Mouse (Mus musculus) forebrain, postnatal 0 days (tissue): Measurements from ENCODE around the gene Abr. TPM values are rescaled to one million over a fixed set of nuclear protein-coding genes. Genes with fewer than 3 reads are reported as not detected.

Experiments
- ATAC-seq: fragments of 200-750 bp; cut with Nextera tagmentation; 2 replicates; pipeline ENCODE4 v1.8.0; 2017; ENCODE audit warnings: mild to moderate bottlenecking, moderate library complexity
- DNase-seq: peaks from one replicate; pipeline ENCODE4 v3.0.0-alpha.2; 2015
- H3K27ac ChIP-seq: fragments of 300-500 bp; sonication (generic); 2 replicates; pipeline ENCODE4 v1.5.1; 2014; ENCODE audit warnings: low read depth, mild to moderate bottlenecking, antibody characterized with exemption, low read length, moderate library complexity, mixed read lengths
- H3K27me3 ChIP-seq: fragments of 300-500 bp; sonication (generic); 2 replicates; pipeline ENCODE4 v1.6.1; 2014; ENCODE audit warnings: mild to moderate bottlenecking, low read length, mixed read lengths; ENCODE audit not compliant: insufficient read depth
- H3K36me3 ChIP-seq: fragments of 300-500 bp; sonication (generic); 2 replicates; pipeline ENCODE4 v1.6.1; 2014; ENCODE audit warnings: mild to moderate bottlenecking, moderate library complexity; ENCODE audit not compliant: insufficient read depth
- H3K4me1 ChIP-seq: fragments of 300-500 bp; sonication (generic); 2 replicates; pipeline ENCODE4 v1.6.1; 2014; ENCODE audit warnings: antibody characterized with exemption; ENCODE audit not compliant: insufficient read depth
- H3K4me2 ChIP-seq: fragments of 300-500 bp; sonication (generic); 2 replicates; pipeline ENCODE4 v1.6.1; 2014; ENCODE audit warnings: low read depth, mild to moderate bottlenecking, moderate library complexity
- H3K4me3 ChIP-seq: fragments of 300-500 bp; sonication (generic); 2 replicates; pipeline ENCODE4 v1.5.1; 2014; ENCODE audit warnings: low read depth, low read length, mixed read lengths
- H3K9ac ChIP-seq: fragments of 300-500 bp; sonication (generic); 2 replicates; pipeline ENCODE4 v1.6.1; 2014; ENCODE audit warnings: mild to moderate bottlenecking
- H3K9me3 ChIP-seq: fragments of 300-500 bp; sonication (generic); 2 replicates; pipeline ENCODE4 v1.6.1; 2016; ENCODE audit warnings: low read length
- CTCF ChIP-seq: sonication (generic); IDR thresholded peaks from 2 replicates; pipeline ENCODE4 v1.5.1; 2016; ENCODE audit warnings: antibody characterized with exemption, control low read depth, low read depth
- WGBS: fragments of 180-500 bp; shearing (Covaris S2); extraction: QIAGEN DNeasy Blood & Tissue Kit; methylation state at CpG from one replicate; pipeline ENCODE4 v1.1.7; 2014; 5-methylcytosine and 5-hydroxymethylcytosine counted together
- polyA plus RNA-seq: library from polyadenylated mRNA; unstranded; fragments of >200 nt; fragmentation: Nextera tagmentation; extraction: Ambion mirVana; gene quantifications from 2 replicates; pipeline ENCODE4 v1.2.1, GENCODE M21; 2015
- total RNA-seq: library from RNA; depleted of rRNA; stranded (reverse); fragments of >200 nt; gene quantifications from 2 replicates; pipeline ENCODE4 v1.2.3, GENCODE M21; 2014

Abr gene
- total and polyA plus RNA-seq, 2 experiments from 2014 or later: 110 to 262 TPM

DNA sequence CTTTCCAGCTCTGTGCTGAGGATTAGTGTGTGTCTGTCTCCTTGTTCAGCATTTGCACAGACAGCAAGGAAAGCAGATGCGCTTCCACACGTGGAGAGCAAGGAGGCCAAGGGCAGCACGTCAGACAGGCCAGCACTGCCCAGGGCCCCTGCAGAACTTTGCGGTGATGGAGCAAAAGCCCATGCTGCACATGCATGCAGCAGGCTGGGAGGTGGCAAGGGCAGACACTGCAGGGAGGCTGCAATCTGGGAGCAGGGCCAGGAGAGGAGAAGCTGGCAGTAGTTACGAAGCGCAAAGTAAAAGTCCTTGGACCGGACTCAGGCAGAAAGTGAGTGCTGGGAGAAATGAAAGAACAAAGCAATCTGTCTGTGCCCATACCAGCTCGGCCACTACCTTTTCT, 203.7 kb downstream of the Abr start:
- H3K36me3 ChIP-seq: peaks cover 90% of the 10 kb centered on the region
- DNase-seq: no peak
- H3K4me3 ChIP-seq: no peak overlapping the region
- H3K4me1 ChIP-seq: no peaks in the 10 kb centered on the region
- 54% methylated on average over 8 of the region's 8 CpGs for WGBS
- peak; percentile 30; the same call in 1 of the 2 replicates for ATAC-seq
- no peaks in the 10 kb centered on the region for H3K9me3 ChIP-seq
- no peaks in the 10 kb centered on the region for H3K27me3 ChIP-seq
- H3K27ac ChIP-seq: no peak overlapping the region
- H3K4me2 ChIP-seq: no peak overlapping the region
- peak overlapping the region; percentile 10; the same call in 1 of the 2 replicates for H3K9ac ChIP-seq
- no peak for TF ChIP-seq CTCF

DNA sequence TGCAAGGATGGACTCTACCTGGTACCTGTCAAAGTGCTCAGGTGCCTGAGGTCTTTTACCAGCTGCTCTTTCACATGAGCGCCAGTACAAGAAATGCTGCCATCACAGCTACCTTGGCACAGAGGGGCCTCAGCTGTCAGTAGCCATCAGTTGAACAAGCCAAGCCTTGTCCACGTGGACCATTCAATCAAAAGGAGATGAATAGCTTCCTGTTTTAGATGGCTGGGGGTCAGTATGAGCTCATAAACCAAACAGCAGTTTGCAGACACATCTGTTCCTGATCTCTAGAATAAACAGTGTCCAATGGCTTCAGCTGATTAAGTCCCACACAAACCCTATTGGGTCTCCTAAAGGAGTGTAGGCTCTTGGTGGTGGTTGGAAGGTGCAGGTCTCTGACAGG, 206.1 kb downstream of the Abr start:
- H3K4me3 ChIP-seq: no peak overlapping the region
- H3K27me3 ChIP-seq: no peaks in the 10 kb centered on the region
- DNase-seq (no peak), ATAC-seq (no peak)
- H3K4me2 ChIP-seq: no peak overlapping the region
- no peak for TF ChIP-seq CTCF
- no peak overlapping the region for H3K9ac ChIP-seq
- peaks cover 67% of the 10 kb centered on the region for H3K36me3 ChIP-seq
- no peak overlapping the region for H3K27ac ChIP-seq
- 71% methylated on average over 2 of the region's 2 CpGs for WGBS
- H3K4me1 ChIP-seq: no peaks in the 10 kb centered on the region
- H3K9me3 ChIP-seq: no peaks in the 10 kb centered on the region

DNA sequence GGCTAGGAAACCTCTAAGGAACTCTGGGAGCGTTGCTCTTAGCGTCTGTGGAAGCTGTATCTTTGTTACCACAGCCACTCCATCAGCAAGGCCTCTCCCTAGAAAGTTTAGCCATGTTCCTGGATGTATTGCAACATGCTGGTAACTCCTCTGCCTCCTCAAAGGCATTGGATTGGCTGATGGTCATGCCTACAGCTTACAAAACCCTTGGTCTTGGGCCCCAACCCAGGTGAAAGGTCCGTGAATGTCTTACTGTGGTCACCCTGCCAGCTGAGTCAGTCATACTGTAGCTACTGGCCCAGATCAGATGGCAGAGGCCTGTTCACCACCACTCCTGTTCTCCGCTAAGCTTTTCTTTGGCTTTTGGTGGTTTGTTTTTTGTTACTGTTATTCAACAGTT, 207.1 kb downstream of the Abr start:
- DNase-seq (no peak), ATAC-seq (no peak)
- 76% methylated on average over 4 of the region's 4 CpGs for WGBS
- Histone ChIP-seq H3K4me3 (no peak overlapping the region), H3K9ac (no peak overlapping the region), H3K9me3 (no peaks in the 10 kb centered on the region), H3K27me3 (no peaks in the 10 kb centered on the region), H3K27ac (no peak overlapping the region), H3K4me2 (no peak overlapping the region), H3K36me3 (peaks cover 57% of the 10 kb centered on the region), H3K4me1 (no peaks in the 10 kb centered on the region)
- no peak for TF ChIP-seq CTCF

DNA sequence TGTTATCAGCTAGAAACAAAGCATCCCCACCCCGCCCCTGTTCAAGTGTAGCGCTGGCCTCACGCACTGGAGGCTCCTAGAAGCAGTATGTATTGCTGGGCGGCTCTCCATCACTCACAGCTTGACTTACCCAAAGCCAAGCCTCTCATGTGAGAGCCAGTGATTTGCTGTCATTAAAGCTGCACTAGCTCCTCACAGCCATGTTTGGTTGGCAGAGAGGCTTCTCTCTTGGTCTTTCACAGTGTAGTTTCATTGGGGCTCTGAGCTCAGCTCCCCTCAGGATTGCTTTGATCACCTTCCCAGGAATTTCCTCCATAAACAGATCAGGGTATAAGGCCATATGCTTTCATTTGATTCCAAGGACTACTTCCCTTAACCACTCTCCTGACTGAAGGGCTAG, 208.9 kb downstream of the Abr start:
- 75% methylated on average over 4 of the region's 4 CpGs for WGBS
- no peaks in the 10 kb centered on the region for H3K27me3 ChIP-seq
- peaks cover 39% of the 10 kb centered on the region for H3K36me3 ChIP-seq

DNA sequence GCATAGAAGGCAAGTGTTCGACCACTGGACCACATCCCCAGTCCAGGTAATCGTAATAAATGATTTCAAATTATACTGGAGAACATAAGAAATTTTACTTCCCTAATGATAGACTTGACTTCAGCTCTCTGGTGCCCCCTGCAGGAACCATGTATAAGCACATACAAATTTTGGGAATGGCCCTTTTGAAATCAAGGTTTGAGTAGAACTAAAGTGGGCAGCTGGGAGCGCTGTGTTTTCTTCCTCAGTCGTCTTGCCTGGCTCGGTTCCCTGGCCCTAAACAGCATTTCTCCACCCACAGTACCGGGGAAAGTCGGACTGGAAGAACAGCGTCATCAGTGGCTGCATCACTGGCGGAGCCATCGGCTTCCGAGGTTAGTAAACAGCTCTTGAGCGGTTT, 211.3 kb downstream of the Abr start:
- Histone ChIP-seq H3K27me3 (no peaks in the 10 kb centered on the region), H3K4me1 (no peaks in the 10 kb centered on the region), H3K4me3 (no peak overlapping the region), H3K9ac (no peak overlapping the region), H3K4me2 (no peak overlapping the region), H3K36me3 (peaks cover 16% of the 10 kb centered on the region), H3K9me3 (no peaks in the 10 kb centered on the region), H3K27ac (no peak overlapping the region)
- ATAC-seq (no peak), DNase-seq (peak; percentile 78)
- WGBS: 66% methylated on average over 12 of the region's 12 CpGs
- peak; percentile 80 for TF ChIP-seq CTCF

More for the DNA sequence above, 208.9 kb downstream of the Abr start:
- TF ChIP-seq CTCF: no peak
- H3K9me3 ChIP-seq: no peaks in the 10 kb centered on the region
- H3K9ac ChIP-seq: no peak overlapping the region
- ATAC-seq (peak; percentile 59; the same call in 1 of the 2 replicates), DNase-seq (peak; percentile 68)
- no peak overlapping the region for H3K27ac ChIP-seq
- no peak overlapping the region for H3K4me3 ChIP-seq
- H3K4me2 ChIP-seq: no peak overlapping the region
- no peaks in the 10 kb centered on the region for H3K4me1 ChIP-seq

DNA sequence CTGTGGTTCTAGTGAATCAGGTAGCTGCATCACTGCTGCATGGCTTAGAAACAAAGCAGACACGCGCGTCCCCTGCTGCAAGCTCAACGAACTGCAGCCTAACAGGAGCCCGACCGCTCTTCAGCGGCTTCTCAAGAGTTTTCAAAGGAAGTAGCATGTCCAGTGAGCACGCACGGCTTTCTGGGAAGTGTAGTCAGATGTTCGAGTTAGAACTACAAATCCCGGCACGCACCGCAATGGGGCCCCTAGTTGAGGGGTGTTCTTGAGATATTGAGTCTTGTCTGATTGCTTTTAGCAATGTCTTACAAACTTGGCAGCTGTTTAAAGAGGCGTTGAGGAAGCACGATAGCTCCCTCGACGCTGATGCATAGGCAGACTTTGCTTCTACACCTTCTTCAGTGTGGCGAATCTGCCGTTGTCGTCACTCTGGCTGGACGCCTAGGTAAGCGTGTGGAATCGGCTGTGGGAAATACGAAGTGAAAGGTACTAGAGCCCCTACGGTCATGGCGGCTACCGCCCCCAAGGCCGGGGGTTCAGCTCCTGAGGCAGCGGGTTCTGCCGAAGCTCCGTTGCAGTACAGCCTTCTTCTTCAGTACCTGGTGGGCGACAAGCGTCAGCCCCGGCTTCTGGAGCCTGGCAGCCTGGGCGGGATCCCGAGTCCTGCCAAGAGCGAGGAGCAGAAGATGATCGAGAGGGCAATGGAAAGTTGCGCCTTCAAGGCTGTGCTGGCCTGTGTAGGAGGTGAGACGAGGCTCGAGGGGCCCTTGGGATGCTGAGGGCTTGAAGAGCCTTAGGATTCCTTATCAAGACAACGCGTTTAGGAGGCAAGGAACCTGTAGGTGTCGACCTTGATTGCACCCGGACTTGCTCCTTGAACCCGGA, 215.2 kb downstream of the Abr start, which contains the start of gene Timm22:
Gene Timm22 (plus strand): TSS at position 251 of the 882 bp plus-strand sequence.
- Histone ChIP-seq H3K27me3 (no peaks in the 10 kb centered on the region), H3K4me1 (no peaks in the 10 kb centered on the region), H3K4me3 (peak within 1 kb of the TSS; percentile 88), H3K36me3 (no peaks in the 10 kb centered on the region), H3K9me3 (no peaks in the 10 kb centered on the region), H3K4me2 (peak within 1 kb of the TSS; percentile 85), H3K9ac (peak within 1 kb of the TSS; percentile 89), H3K27ac (peak within 1 kb of the TSS; percentile 86)
- ATAC-seq (peak; percentile 97), DNase-seq (peak; percentile 99)
- peak; percentile 99 for TF ChIP-seq CTCF
- WGBS: 2% methylated on average over 46 of the region's 46 CpGs

DNA sequence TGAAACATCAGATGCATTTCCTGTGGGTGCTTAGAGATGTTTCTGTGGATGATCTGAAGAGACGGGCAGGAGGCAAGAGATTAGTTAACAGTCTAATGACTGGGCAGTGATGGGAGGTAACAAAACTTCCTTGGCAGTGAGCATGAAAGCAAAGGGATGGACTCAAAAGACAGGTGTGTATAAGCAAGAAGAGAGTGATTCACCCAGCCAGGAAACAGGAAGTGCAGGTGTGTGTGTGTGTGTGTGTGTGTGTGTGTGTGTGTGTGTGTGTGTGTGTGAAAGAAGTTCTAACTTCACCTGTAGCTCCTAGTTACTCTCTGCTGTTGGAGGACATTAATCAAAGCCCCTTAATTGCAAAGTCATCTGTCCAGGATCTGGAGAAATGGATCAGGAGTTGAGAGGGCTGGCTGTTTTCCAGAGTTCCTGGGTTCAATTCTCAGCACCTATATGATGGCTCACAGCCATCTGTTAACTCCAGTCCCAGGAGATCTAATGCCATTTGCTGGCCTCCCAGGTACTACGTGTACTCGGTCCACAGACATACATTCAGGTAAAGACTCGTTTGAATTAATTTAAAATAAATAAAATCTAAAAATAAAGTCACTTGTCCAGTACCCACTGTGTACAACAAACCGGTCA, 216.4 kb downstream of the Abr start:
- TF ChIP-seq CTCF: no peak
- ATAC-seq: no peak
- WGBS: 87% methylated on average over 5 of the region's 5 CpGs
- no peak overlapping the region for H3K4me2 ChIP-seq
- no peak overlapping the region for H3K27ac ChIP-seq
- no peak for DNase-seq
- no peaks in the 10 kb centered on the region for H3K27me3 ChIP-seq
- H3K36me3 ChIP-seq: no peaks in the 10 kb centered on the region
- no peak overlapping the region for H3K4me3 ChIP-seq
- no peaks in the 10 kb centered on the region for H3K4me1 ChIP-seq
- no peaks in the 10 kb centered on the region for H3K9me3 ChIP-seq
- no peak overlapping the region for H3K9ac ChIP-seq
